Mouse (Mus musculus) heart, adult 2 months (tissue): Measurements from ENCODE around the gene Ovch2. TPM values are rescaled to one million over a fixed set of nuclear protein-coding genes. Genes with fewer than 3 reads are reported as not detected.

Experiments used
- DNase-seq, 2 experiments: peaks; one replicate each; pipeline ENCODE4 v3.0.0; 2021
- H3K27ac ChIP-seq: fragments of 200-600 bp; 2 replicates; pipeline ENCODE4 v1.8.1; 2022
- H3K27me3 ChIP-seq: fragments of 200-500 bp; 2 replicates; pipeline ENCODE4 v1.6.1; 2012; ENCODE audit warnings: mild to moderate bottlenecking, low read length, inconsistent platforms, mixed read lengths; ENCODE audit not compliant: control insufficient read depth, insufficient read depth
- H3K36me3 ChIP-seq: fragments of 200-500 bp; 2 replicates; pipeline ENCODE4 v1.6.1; 2012; ENCODE audit warnings: low read length, inconsistent platforms; ENCODE audit not compliant: control insufficient read depth, insufficient read depth
- H3K4me1 ChIP-seq: fragments of 200-500 bp; 2 replicates; pipeline ENCODE4 v1.6.1; 2011; ENCODE audit warnings: low read length; ENCODE audit not compliant: control insufficient read depth, insufficient read depth
- H3K4me3 ChIP-seq: fragments of 200-600 bp; 2 replicates; pipeline ENCODE4 v1.8.1; 2022
- H3K79me2 ChIP-seq: fragments of 200-500 bp; replicated peaks from 2 replicates; pipeline ENCODE4 v1.6.1; 2012; ENCODE audit warnings: mild to moderate bottlenecking, inconsistent platforms, low read length, moderate library complexity, mixed read lengths; ENCODE audit not compliant: control insufficient read depth, insufficient read depth
- H3K9ac ChIP-seq: fragments of 200-500 bp; 2 replicates; pipeline ENCODE4 v1.6.1; 2012; ENCODE audit warnings: low read depth, mild to moderate bottlenecking, control low read depth, inconsistent platforms, low read length, mixed read lengths
- CTCF ChIP-seq: fragments of 200-600 bp; IDR thresholded peaks from 2 replicates; pipeline ENCODE4 v1.8.1; 2022; ENCODE audit warnings: antibody characterized with exemption, mild to moderate bottlenecking, moderate library complexity
- EP300 ChIP-seq: fragments of 200-500 bp; IDR thresholded peaks from 2 replicates; pipeline ENCODE4 v1.6.1; 2011; ENCODE audit warnings: low read depth, low read length, control low read depth; ENCODE audit not compliant: insufficient read depth
- WGBS: fragments of 180-500 bp; shearing (Covaris S2); methylation state at CpG from one replicate; pipeline ENCODE4 v1.1.7; 2018; 5-methylcytosine and 5-hydroxymethylcytosine counted together
- intact Hi-C: fragments of 180-260 bp; cut with DNase I; formaldehyde crosslinking; loops from one replicate; pipeline ENCODE4 v1.15.1; 2025
- polyA plus RNA-seq: library from polyadenylated mRNA; depleted of rRNA; stranded (reverse); fragments of >200 nt; gene quantifications from 2 replicates; pipeline ENCODE4 v1.2.3, GENCODE M21; 2012; rRNA removed
- total RNA-seq, 2 experiments: library from RNA; stranded (reverse); gene quantifications; 2 replicates each; pipeline ENCODE4 v1.2.3; 2021

The Ovch2 gene
- total and polyA plus RNA-seq, 3 experiments, result not detected

DNA sequence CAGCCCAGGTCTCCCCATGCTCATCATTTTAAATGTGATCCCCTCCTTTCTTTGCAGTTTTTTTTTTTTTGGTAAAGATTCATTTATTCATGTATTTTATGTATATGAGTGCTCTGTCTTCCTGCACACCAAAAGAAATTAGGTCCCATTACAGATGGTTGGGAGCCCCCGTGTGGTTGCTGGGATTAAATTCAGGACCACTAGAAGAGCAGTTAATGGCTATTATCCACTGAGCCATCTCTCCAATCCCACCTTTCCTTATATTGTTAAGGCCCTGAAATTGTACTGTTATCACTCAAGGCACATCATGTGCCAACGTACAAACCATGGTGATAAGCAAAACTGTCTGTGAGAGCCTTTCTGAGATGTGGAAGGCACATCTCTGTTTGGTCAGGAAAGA lies 62.3 kb downstream of the Ovch2 start:
- Histone ChIP-seq H3K4me3 (no peak overlapping the region), H3K27ac (no peak overlapping the region), H3K79me2 (no peaks in the 10 kb centered on the region), H3K9ac (no peak overlapping the region), H3K27me3 (no peaks in the 10 kb centered on the region), H3K4me1 (no peaks in the 10 kb centered on the region), H3K36me3 (no peaks in the 10 kb centered on the region)
- TF ChIP-seq CTCF (peak; percentile 43), EP300 (no peak)
- DNase-seq, result no peak
- intact Hi-C loops, result no loop called here
- WGBS, result 26% methylated on average over 2 of the region's 2 CpGs

DNA sequence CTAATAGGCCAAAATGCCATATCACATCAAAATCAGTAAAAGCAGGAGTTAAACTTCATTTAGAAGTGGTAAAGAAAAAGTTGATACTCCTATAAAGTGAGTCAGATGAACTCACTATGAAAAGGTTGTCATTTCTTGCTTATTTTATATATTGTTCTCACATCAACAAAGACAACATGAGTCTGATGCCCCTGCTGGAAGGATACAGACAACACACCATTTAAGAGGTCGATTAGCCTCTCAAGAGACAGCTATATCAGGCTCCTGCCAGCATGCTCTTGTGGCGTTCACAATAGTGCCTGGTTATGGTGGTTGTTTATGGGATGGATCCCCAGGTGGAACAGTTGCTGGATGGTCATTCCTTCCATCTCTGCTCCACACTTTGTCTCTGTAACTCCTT lies 67.8 kb downstream of the Ovch2 start:
- Histone ChIP-seq H3K9ac (no peak overlapping the region), H3K36me3 (no peaks in the 10 kb centered on the region), H3K79me2 (no peaks in the 10 kb centered on the region), H3K4me1 (no peaks in the 10 kb centered on the region), H3K27me3 (no peaks in the 10 kb centered on the region), H3K27ac (no peak overlapping the region), H3K4me3 (no peak overlapping the region)
- intact Hi-C loops, result no loop called here
- 53% methylated on average over 2 of the region's 2 CpGs for WGBS
- no peak for TF ChIP-seq EP300
- TF ChIP-seq CTCF, result peak; percentile 20
- DNase-seq, result no peak

Other genes with a start within 250 kb of the Ovch2 start
- gene Olfml1, start 233.8 kb downstream of the Ovch2 start, total RNA-seq, result 1 to 10 TPM; 4.0 to 4.6 TPM
- gene Olfml1, start 233.8 kb downstream of the Ovch2 start, polyA plus RNA-seq, result 4.1 and 6.9 TPM in 2 replicates
- gene Ppfibp2, start 206.0 kb downstream of the Ovch2 start, total RNA-seq, result 10 to 100 TPM; 19.9 to 20.1 TPM
- 17.4 and 21.8 TPM in 2 replicates for gene Ppfibp2, start 206.0 kb downstream of the Ovch2 start, polyA plus RNA-seq
- gene 5330417H12Rik, start 176.0 kb downstream of the Ovch2 start, total RNA-seq, result not detected
- gene 5330417H12Rik, start 176.0 kb downstream of the Ovch2 start, polyA plus RNA-seq, result not detected in 2 replicates
- gene Cyb5r2, start 43.2 kb downstream of the Ovch2 start, total RNA-seq, result not detected
- gene Cyb5r2, start 43.2 kb downstream of the Ovch2 start, polyA plus RNA-seq, result 0.08 TPM in 1 of 2 replicates, not detected in the other
- gene Olfr467, start 11.1 kb upstream of the Ovch2 start, total RNA-seq, result not detected
- not detected in 2 replicates for gene Olfr467, start 11.1 kb upstream of the Ovch2 start, polyA plus RNA-seq
- not detected for gene Olfr469, start 24.3 kb upstream of the Ovch2 start, total RNA-seq
- not detected in 2 replicates for gene Olfr469, start 24.3 kb upstream of the Ovch2 start, polyA plus RNA-seq
- not detected for gene Olfr470, start 46.3 kb upstream of the Ovch2 start, total RNA-seq
- not detected in 2 replicates for gene Olfr470, start 46.3 kb upstream of the Ovch2 start, polyA plus RNA-seq
- gene Olfr472, start 96.7 kb upstream of the Ovch2 start, total RNA-seq, result not detected
- gene Olfr472, start 96.7 kb upstream of the Ovch2 start, polyA plus RNA-seq, result not detected in 2 replicates
- gene Olfr473, start 129.2 kb upstream of the Ovch2 start, total RNA-seq, result not detected
- gene Olfr473, start 129.2 kb upstream of the Ovch2 start, polyA plus RNA-seq, result not detected in 2 replicates
- not detected for gene Olfr474, start 153.4 kb upstream of the Ovch2 start, total RNA-seq
- not detected in 2 replicates for gene Olfr474, start 153.4 kb upstream of the Ovch2 start, polyA plus RNA-seq
- not detected for gene Olfr476, start 163.6 kb upstream of the Ovch2 start, total RNA-seq
- gene Olfr476, start 163.6 kb upstream of the Ovch2 start, polyA plus RNA-seq, result not detected in 2 replicates
- not detected for gene Olfr477, start 185.5 kb upstream of the Ovch2 start, total RNA-seq
- not detected in 2 replicates for gene Olfr477, start 185.5 kb upstream of the Ovch2 start, polyA plus RNA-seq
- not detected for gene Olfr478, start 232.8 kb upstream of the Ovch2 start, total RNA-seq
- gene Olfr478, start 232.8 kb upstream of the Ovch2 start, polyA plus RNA-seq, result not detected in 2 replicates
- not detected for gene Olfr479, start 249.5 kb upstream of the Ovch2 start, total RNA-seq
- not detected in 2 replicates for gene Olfr479, start 249.5 kb upstream of the Ovch2 start, polyA plus RNA-seq